Mouse (Mus musculus) small intestine, adult 2 months (tissue): ENCODE results near the gene Zfp457.

Source experiments
- CTCF ChIP-seq: fragments of 200-500 bp; IDR thresholded peaks from 2 replicates; pipeline ENCODE4 v1.5.1; 2012; ENCODE audit warnings: low read depth, mild to moderate bottlenecking, control low read depth, inconsistent platforms, low read length, moderate library complexity, mixed read lengths; ENCODE audit not compliant: insufficient replicate concordance, insufficient read length; ENCODE audit errors: extremely low read depth
- POLR2A ChIP-seq: fragments of 200-500 bp; IDR thresholded peaks from 2 replicates; pipeline ENCODE4 v1.6.1; 2012; ENCODE audit warnings: low read depth, mild to moderate bottlenecking, control low read depth, inconsistent platforms, low read length, moderate library complexity

DNA sequence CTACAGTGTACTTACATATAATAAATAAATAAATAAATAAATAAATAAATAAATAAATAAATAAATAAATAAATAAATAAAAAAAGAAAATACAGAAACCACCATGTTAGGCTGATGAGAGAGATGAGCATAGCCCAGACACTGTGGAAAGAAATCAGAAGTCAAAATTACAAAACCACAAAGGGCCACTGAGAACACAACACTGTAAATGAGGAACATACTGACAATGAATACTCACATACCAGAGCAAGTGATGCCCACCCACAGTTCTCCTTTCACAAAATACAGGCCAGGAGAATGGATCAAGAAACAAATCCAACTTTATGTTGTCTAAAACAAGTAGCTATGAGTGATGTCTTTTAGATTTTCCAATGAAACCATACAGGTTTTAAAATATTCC is 45.6 kb upstream of the Zfp457 start:
- TF ChIP-seq CTCF (no peak), POLR2A (no peak)
